In genomic region chr11:71772802-71773201, GRCm38 (mm10) we compare ENCODE assay signal across 13 mouse cellular contexts. TPM values are rescaled to one million over a fixed set of nuclear protein-coding genes. Genes with fewer than 3 reads are reported as not detected.
DNase-seq lines count a peak whose midpoint lies in the region; ATAC-seq and TF ChIP-seq lines count a peak whose summit lies in the region.
"Had no signal": no experiment of that assay in that cellular context is flagged by ENCODE, and none has a peak within 500 bp of the region (broad histone marks: within the 10 kb centered on the region; RNA-seq: fewer than 3 reads in every experiment).

No protein-coding gene starts in this region.

- no peak overlapping the region for H3K4me2 ChIP-seq in midbrain, embryonic 11.5 days
- H3K4me2 ChIP-seq: embryonic facial prominence, embryonic 12.5 days; lung, embryonic 14.5 days had no signal

- no peaks in the 10 kb centered on the region for H3K9me3 ChIP-seq in midbrain, embryonic 11.5 days (ENCODE audit: control insufficient read depth, low read length)
- H3K9me3 ChIP-seq: embryonic facial prominence, embryonic 12.5 days had no signal

- H3K36me3 ChIP-seq in midbrain, embryonic 11.5 days (ENCODE audit: control insufficient read depth, insufficient read depth, low read length) = peaks cover 17% of the 10 kb centered on the region
- H3K36me3 ChIP-seq: embryonic facial prominence, embryonic 12.5 days had no signal

- peak overlapping the region; percentile 68 for H3K27ac ChIP-seq in gastrocnemius, adult 2 months
- H3K27ac ChIP-seq in left cerebral cortex, adult 2 months = peak overlapping the region; percentile 62
- no peak overlapping the region for H3K27ac ChIP-seq in midbrain, embryonic 11.5 days (ENCODE audit: low read depth, low read length)
- H3K27ac ChIP-seq: embryonic facial prominence, embryonic 12.5 days had no signal

- no peak for TF ChIP-seq CTCF in gastrocnemius, adult 2 months (IDR thresholded peaks at IDR 0.05)
- no peak for TF ChIP-seq CTCF in left cerebral cortex, adult 2 months (IDR thresholded peaks at IDR 0.05)

- DNase-seq in gastrocnemius, adult 2 months = no peak
- no peak for DNase-seq in gastrocnemius, postnatal 14 days
- no peak for DNase-seq in left cerebral cortex, adult 2 months (ENCODE audit: extremely low spot score in 1 of 2, low spot score in 2 of 2)
- no peak for DNase-seq in left cerebral cortex, adult 8-10 months (ENCODE audit: low spot score in 2 of 2)
- DNase-seq in T-cell, adult 2 months (ENCODE audit: low spot score) = peak; percentile 8
- peak; percentile 83 for DNase-seq in midbrain, embryonic 11.5 days (ENCODE audit: low spot score, missing footprints)
- no peak for DNase-seq in adrenal gland, adult (ENCODE audit: inconsistent age in 2 of 2, low spot score in 1 of 2)
- DNase-seq: gastrocnemius, postnatal 36 days; kidney, adult 9 months; lung, embryonic 14.5 days; right cerebral cortex, postnatal 25 days had no signal

- no peak for ATAC-seq in midbrain, embryonic 11.5 days (ENCODE audit: low FRiP score)

- no peak overlapping the region for H3K9ac ChIP-seq in midbrain, embryonic 11.5 days (ENCODE audit: low read length)
- H3K9ac ChIP-seq: embryonic facial prominence, embryonic 12.5 days; lung, embryonic 14.5 days had no signal

- WGBS in midbrain, embryonic 11.5 days = 7% methylated on average over 4 of the region's 4 CpGs

- H3K4me3 ChIP-seq in gastrocnemius, adult 2 months = no peak overlapping the region
- no peak overlapping the region for H3K4me3 ChIP-seq in left cerebral cortex, adult 2 months
- H3K4me3 ChIP-seq in midbrain, embryonic 11.5 days (ENCODE audit: low read depth, low read length) = no peak overlapping the region
- H3K4me3 ChIP-seq: embryonic facial prominence, embryonic 12.5 days had no signal

- H3K4me1 ChIP-seq in midbrain, embryonic 11.5 days (ENCODE audit: control insufficient read depth, insufficient read depth, low read length) = peaks cover 17% of the 10 kb centered on the region
- H3K4me1 ChIP-seq: embryonic facial prominence, embryonic 12.5 days had no signal

- no peaks in the 10 kb centered on the region for H3K27me3 ChIP-seq in midbrain, embryonic 11.5 days (ENCODE audit: control insufficient read depth, insufficient read depth, low read length)
- H3K27me3 ChIP-seq: embryonic facial prominence, embryonic 12.5 days had no signal

- intact Hi-C loops in gastrocnemius, adult 2 months (cut with DNase I) = no loop called here
- intact Hi-C loops in gastrocnemius, postnatal 14 days (cut with DNase I; ENCODE audit: low total_unique reads) = no loop called here
- intact Hi-C loops in left cerebral cortex, adult 2 months (cut with DNase I) = loop anchor here (5.0 kb wide), 1 partner anchor 174 kb away; no protein-coding TSS in a partner anchor

RNA-seq across cellular contexts. Expression of gene Wscd1, which starts 23.1 kb away (rescaled TPM):
- total RNA-seq in gastrocnemius, adult 2 months (2021) = 1 to 10 TPM; 1.8 to 2.4 TPM
- 1 to 10 TPM; 5.4 to 5.5 TPM for total RNA-seq in gastrocnemius, postnatal 14 days (2021)
- total RNA-seq in left cerebral cortex, adult 2 months (2021) = 10 to 100 TPM; 53.9 to 60.1 TPM
- 10 to 100 TPM; 68.6 to 75.8 (median 73.9) TPM for total RNA-seq in left cerebral cortex, adult 8-10 months (2022)
- 44.1 and 54.4 TPM in 2 replicates for polyA plus RNA-seq in midbrain, embryonic 11.5 days (2014; fragmentation: Nextera tagmentation; extraction: Ambion mirVana)
- total RNA-seq: monocyte, adult 5-6 weeks had no signal

Comparison
In these comparisons a context has a peak if more than half of its experiments do, and no peak if none do; other contexts are left out.
1. DNase-seq: peak in T-cell, adult 2 months (single experiment) and midbrain, embryonic 11.5 days (single experiment); none in gastrocnemius, adult 2 months (single experiment), gastrocnemius, postnatal 14 days (single experiment), left cerebral cortex, adult 2 months (0 of 2), left cerebral cortex, adult 8-10 months (0 of 2) and adrenal gland, adult (0 of 2).
2. RNA of gene Wscd1, which starts 23.1 kb away (total RNA-seq): 68.6 to 75.8 TPM in left cerebral cortex, adult 8-10 months and 53.9 to 60.1 TPM in left cerebral cortex, adult 2 months; 5.4 to 5.5 TPM in gastrocnemius, postnatal 14 days and 1.8 to 2.4 TPM in gastrocnemius, adult 2 months; every median in the first group is over 4 times any median in the second.